ENCODE assay signal across 8 mouse cellular contexts in genomic region chr7:25077414-25077755, GRCm38 (mm10). TPM values are rescaled to one million over a fixed set of nuclear protein-coding genes. Genes with fewer than 3 reads are reported as not detected.
DNase-seq lines count a peak whose midpoint lies in the region; ATAC-seq and TF ChIP-seq lines count a peak whose summit lies in the region.

No protein-coding gene starts in this region.

- peak; percentile 35 for ATAC-seq in heart, embryonic 14.5 days (ENCODE audit: insufficient number of reproducible peaks, insufficient read depth, low FRiP score, low read depth)
- peak; percentile 43; the same call in 1 of the 2 replicates for ATAC-seq in forebrain, embryonic 14.5 days
- ATAC-seq in liver, embryonic 15.5 days (ENCODE audit: insufficient read depth): no peak

- H3K4me2 ChIP-seq in heart, embryonic 14.5 days (ENCODE audit: low read length): peak overlapping the region; percentile 88
- peak overlapping the region; percentile 85 for H3K4me2 ChIP-seq in forebrain, embryonic 14.5 days (ENCODE audit: low read length)
- H3K4me2 ChIP-seq in liver, embryonic 15.5 days: peak overlapping the region; percentile 78

- H3K4me1 ChIP-seq in heart, embryonic 14.5 days (ENCODE audit: control insufficient read depth in 2 of 2, insufficient read depth in 2 of 2, low read length in 2 of 2): peaks cover 12 to 29% of the 10 kb centered on the region in 2 experiments
- peaks cover 6% of the 10 kb centered on the region for H3K4me1 ChIP-seq in ES-Bruce4 (ENCODE audit: control insufficient read depth, insufficient read depth, low read length)
- H3K4me1 ChIP-seq in forebrain, embryonic 14.5 days (ENCODE audit: control insufficient read depth, insufficient read depth, low read length): peaks cover 27% of the 10 kb centered on the region
- H3K4me1 ChIP-seq in liver, embryonic 15.5 days (replicated peaks): peaks cover 62% of the 10 kb centered on the region

- no peak for TF ChIP-seq EP300 in ES-Bruce4 (IDR thresholded peaks at IDR 0.05; ENCODE audit: insufficient read depth, low read depth, low read length)

- WGBS in heart, embryonic 14.5 days: under 1% methylated on average over 33 of the region's 33 CpGs
- WGBS in forebrain, embryonic 14.5 days: under 1% methylated on average over 33 of the region's 33 CpGs
- under 1% methylated on average over 33 of the region's 33 CpGs for WGBS in liver, embryonic 15.5 days (ENCODE audit: insufficient replicate concordance)

- peak overlapping the region; percentile 72 to 91 for H3K4me3 ChIP-seq in heart, embryonic 14.5 days (ENCODE audit: control insufficient read depth in 1 of 2, insufficient read depth in 1 of 2, low read depth in 1 of 2, low read length in 2 of 2)
- H3K4me3 ChIP-seq in ES-Bruce4 (ENCODE audit: low read depth, low read length): peak overlapping the region; percentile 90
- H3K4me3 ChIP-seq in forebrain, embryonic 14.5 days (ENCODE audit: low read depth, low read length): peak overlapping the region; percentile 94
- peak overlapping the region; percentile 98 for H3K4me3 ChIP-seq in liver, embryonic 15.5 days (replicated peaks)

- intact Hi-C loops in heart, postnatal 36 days (cut with DNase I): loop anchor here (5.0 to 10.0 kb wide), 3 partner anchors 195 to 577 kb away; partner anchors contain the start of genes Bckdha, Exosc5 and Rps19

- H3K9ac ChIP-seq in heart, embryonic 14.5 days (ENCODE audit: low read length): peak overlapping the region; percentile 98
- peak overlapping the region; percentile 98 for H3K9ac ChIP-seq in ES-Bruce4 (ENCODE audit: low read depth, poor library complexity, severe bottlenecking)
- H3K9ac ChIP-seq in forebrain, embryonic 14.5 days (ENCODE audit: low read length): peak overlapping the region; percentile 93
- peak overlapping the region; percentile 97 for H3K9ac ChIP-seq in liver, embryonic 15.5 days

- TF ChIP-seq POLR2A in ES-Bruce4 (IDR thresholded peaks at IDR 0.05; ENCODE audit: insufficient read depth, low read length): no peak

- no peaks in the 10 kb centered on the region for H3K27me3 ChIP-seq in heart, embryonic 14.5 days (ENCODE audit: control insufficient read depth, insufficient read depth, low read length)
- H3K27me3 ChIP-seq in ES-Bruce4 (ENCODE audit: control insufficient read depth, insufficient read depth, low read length, poor library complexity, severe bottlenecking): no peaks in the 10 kb centered on the region
- no peaks in the 10 kb centered on the region for H3K27me3 ChIP-seq in forebrain, embryonic 14.5 days (replicated peaks; ENCODE audit: control insufficient read depth, insufficient read depth, low read length)
- peaks cover 3% of the 10 kb centered on the region; the same call in 1 of the 2 replicates for H3K27me3 ChIP-seq in liver, embryonic 15.5 days

- H3K36me3 ChIP-seq in heart, embryonic 14.5 days (ENCODE audit: control insufficient read depth, insufficient read depth, low read length): peaks cover 34% of the 10 kb centered on the region
- peaks cover 25% of the 10 kb centered on the region for H3K36me3 ChIP-seq in ES-Bruce4 (ENCODE audit: control insufficient read depth, insufficient read depth, low read length, poor library complexity, severe bottlenecking)
- peaks cover 32% of the 10 kb centered on the region for H3K36me3 ChIP-seq in forebrain, embryonic 14.5 days (ENCODE audit: control insufficient read depth, insufficient read depth, low read length)
- peaks cover 31% of the 10 kb centered on the region for H3K36me3 ChIP-seq in liver, embryonic 15.5 days (replicated peaks)

- H3K9me3 ChIP-seq in heart, embryonic 14.5 days (ENCODE audit: control insufficient read depth, low read length): no peaks in the 10 kb centered on the region
- no peaks in the 10 kb centered on the region for H3K9me3 ChIP-seq in ES-Bruce4 (replicated peaks; ENCODE audit: control insufficient read depth, insufficient read depth, low read length, poor library complexity, severe bottlenecking)
- no peaks in the 10 kb centered on the region for H3K9me3 ChIP-seq in forebrain, embryonic 14.5 days (replicated peaks; ENCODE audit: control insufficient read depth, low read length)
- H3K9me3 ChIP-seq in liver, embryonic 15.5 days (replicated peaks): no peaks in the 10 kb centered on the region

- DNase-seq in heart, postnatal 36 days: no peak
- no peak for DNase-seq in forebrain, embryonic 14.5 days (ENCODE audit: low spot score)
- no peak for DNase-seq in right cerebral cortex, postnatal 36 days (ENCODE audit: low spot score in 2 of 2)
- no peak for DNase-seq in yolk sac, embryonic 10.5 days (ENCODE audit: low spot score)
- no peak for DNase-seq in embryo, embryonic 9.5 days (ENCODE audit: extremely low spot score)

- no peak for TF ChIP-seq CTCF in ES-Bruce4 (IDR thresholded peaks at IDR 0.05; ENCODE audit: low read depth, low read length)

- peak overlapping the region; percentile 69 to 94 for H3K27ac ChIP-seq in heart, embryonic 14.5 days (replicated peaks in 1 of 2; ENCODE audit: control insufficient read depth in 1 of 2, insufficient read depth in 1 of 2, low read depth in 2 of 2, low read length in 2 of 2)
- H3K27ac ChIP-seq in ES-Bruce4 (ENCODE audit: insufficient read depth, low read length): no peak overlapping the region
- peak overlapping the region; percentile 96 for H3K27ac ChIP-seq in forebrain, embryonic 14.5 days (ENCODE audit: low read depth, low read length)
- peak overlapping the region; percentile 91 for H3K27ac ChIP-seq in liver, embryonic 15.5 days (replicated peaks)

RNA-seq across cellular contexts. Expression of gene Zfp574, which starts 5.0 kb away (rescaled TPM):
- 14.5 and 14.8 TPM in 2 replicates for polyA plus RNA-seq in heart, embryonic 14.5 days (2014; fragmentation: Nextera tagmentation; extraction: Ambion mirVana)
- total RNA-seq in heart, postnatal 36 days (2021): 10 to 100 TPM in 1 of 2 experiments, 1 to 10 TPM in 1; 9.8 to 10.7 TPM
- 13.5 and 14.8 TPM in 2 replicates for polyA plus RNA-seq in ES-Bruce4 (2011; ENCODE audit: insufficient read depth, insufficient read length, low read depth, missing spikeins)
- 18.9 and 28.4 TPM in 2 replicates for polyA plus RNA-seq in forebrain, embryonic 14.5 days (2014; fragmentation: Nextera tagmentation; extraction: Ambion mirVana)
- polyA plus RNA-seq in liver, embryonic 15.5 days (2015; fragmentation: Nextera tagmentation; extraction: Ambion mirVana): 9.9 and 11.1 TPM in 2 replicates

RNA-seq across cellular contexts. Expression of gene Grik5, which starts 5.2 kb away (rescaled TPM):
- polyA plus RNA-seq in heart, embryonic 14.5 days (2014; fragmentation: Nextera tagmentation; extraction: Ambion mirVana): 5.7 and 8.3 TPM in 2 replicates
- total RNA-seq in heart, postnatal 36 days (2021): 1 to 10 TPM; 4.4 to 5.7 TPM
- 31.5 and 40.0 TPM in 2 replicates for polyA plus RNA-seq in ES-Bruce4 (2011; ENCODE audit: insufficient read depth, insufficient read length, low read depth, missing spikeins)
- polyA plus RNA-seq in forebrain, embryonic 14.5 days (2014; fragmentation: Nextera tagmentation; extraction: Ambion mirVana): 11.2 and 14.2 TPM in 2 replicates
- 0.54 and 0.82 TPM in 2 replicates for polyA plus RNA-seq in liver, embryonic 15.5 days (2015; fragmentation: Nextera tagmentation; extraction: Ambion mirVana)
